Mouse (Mus musculus): ENCODE measurements around the gene Ubap1l. TPM values are rescaled to one million over a fixed set of nuclear protein-coding genes. Genes with fewer than 3 reads are reported as not detected.
A peak's percentile ranks its signal among the peaks of the same experiment; 100 is the strongest.

The Ubap1l gene
- polyA plus RNA-seq, 1 experiment, result 0.77 TPM

- H3K36me3 ChIP-seq (ENCODE audit: control insufficient read depth, insufficient read depth, low read length), result peaks cover 5% of the 10 kb centered on the region
- H3K27me3 ChIP-seq (ENCODE audit: control insufficient read depth, insufficient read depth, low read length), result no peaks in the 10 kb centered on the region
- no peaks in the 10 kb centered on the region for H3K4me1 ChIP-seq (ENCODE audit: control insufficient read depth, insufficient read depth, low read length)
- no peak overlapping the region for H3K27ac ChIP-seq (ENCODE audit: control insufficient read depth, insufficient read depth, low read depth, low read length)
- no peak overlapping the region for H3K4me3 ChIP-seq (ENCODE audit: control insufficient read depth, low read depth, low read length)
- no peak for TF ChIP-seq CTCF (IDR thresholded peaks at IDR 0.05; ENCODE audit: control insufficient read depth, insufficient read depth, insufficient replicate concordance, low read depth, low read length)
- TF ChIP-seq POLR2A (IDR thresholded peaks at IDR 0.05; ENCODE audit: control insufficient read depth, low read depth, low read length), result no peak
Observed at GRCm38 (mm10) chr9:65356561-65356960, 4.3 kb upstream of the Ubap1l start.

DNA sequence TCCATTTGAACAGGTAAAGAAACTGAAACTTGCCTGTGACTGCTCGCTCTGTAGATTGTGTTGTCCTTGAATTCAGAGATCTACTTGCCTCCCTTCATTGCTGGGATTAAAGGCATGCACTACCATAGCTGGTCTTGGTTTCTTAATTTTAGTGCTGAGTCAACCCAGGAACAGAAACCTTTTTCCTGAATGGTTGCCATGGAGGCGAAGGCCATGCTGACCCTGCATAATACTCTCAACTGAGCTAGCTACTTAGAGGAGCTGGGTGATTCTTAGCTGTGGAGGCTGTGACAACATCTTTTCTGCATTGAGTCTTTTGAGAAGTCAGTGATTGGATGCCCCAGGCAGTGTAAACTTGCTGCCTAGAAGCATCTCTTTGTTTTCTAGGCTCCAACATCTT, 3.9 kb upstream of the Ubap1l start:
- no peak overlapping the region for H3K4me3 ChIP-seq (ENCODE audit: control insufficient read depth, low read depth, low read length)
- H3K27ac ChIP-seq (ENCODE audit: control insufficient read depth, insufficient read depth, low read depth, low read length), result no peak overlapping the region
- TF ChIP-seq POLR2A (IDR thresholded peaks at IDR 0.05; ENCODE audit: control insufficient read depth, low read depth, low read length) (no peak), CTCF (IDR thresholded peaks at IDR 0.05; ENCODE audit: control insufficient read depth, insufficient read depth, insufficient replicate concordance, low read depth, low read length) (no peak)
- no peaks in the 10 kb centered on the region for H3K27me3 ChIP-seq (ENCODE audit: control insufficient read depth, insufficient read depth, low read length)
- H3K36me3 ChIP-seq (ENCODE audit: control insufficient read depth, insufficient read depth, low read length), result peaks cover 5% of the 10 kb centered on the region
- H3K4me1 ChIP-seq (ENCODE audit: control insufficient read depth, insufficient read depth, low read length), result no peaks in the 10 kb centered on the region

DNA sequence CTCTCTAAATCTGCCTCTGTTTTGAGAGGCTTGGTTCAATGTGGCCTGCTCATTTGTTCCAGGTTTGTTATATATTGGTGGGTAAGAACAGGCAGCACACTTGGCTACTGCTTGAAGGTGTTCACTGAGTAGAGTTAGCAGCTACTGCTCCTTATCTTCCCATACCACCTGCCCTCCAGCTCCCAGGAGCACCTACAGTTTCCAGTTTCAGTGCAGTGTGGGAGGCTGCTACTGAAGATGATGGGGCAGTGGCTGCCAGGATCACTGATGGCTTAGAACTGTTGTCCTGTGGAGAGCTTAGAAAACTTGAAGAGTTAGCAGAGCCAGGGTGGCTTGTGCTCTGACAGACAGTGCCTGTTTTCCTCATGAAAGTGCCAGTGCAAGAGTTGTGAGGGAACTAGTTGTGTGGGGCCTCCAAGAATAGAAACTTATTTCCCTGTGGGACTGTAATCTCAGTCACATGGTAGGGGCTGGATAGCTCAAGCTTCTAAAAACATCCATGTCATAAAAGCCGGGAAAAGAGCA, 1.8 kb upstream of the Ubap1l start:
- Histone ChIP-seq H3K4me1 (ENCODE audit: control insufficient read depth, insufficient read depth, low read length) (no peaks in the 10 kb centered on the region), H3K4me3 (ENCODE audit: control insufficient read depth, low read depth, low read length) (no peak overlapping the region), H3K27ac (ENCODE audit: control insufficient read depth, insufficient read depth, low read depth, low read length) (no peak overlapping the region), H3K36me3 (ENCODE audit: control insufficient read depth, insufficient read depth, low read length) (peaks cover 5% of the 10 kb centered on the region), H3K27me3 (ENCODE audit: control insufficient read depth, insufficient read depth, low read length) (no peaks in the 10 kb centered on the region)
- TF ChIP-seq POLR2A (IDR thresholded peaks at IDR 0.05; ENCODE audit: control insufficient read depth, low read depth, low read length) (no peak), CTCF (IDR thresholded peaks at IDR 0.05; ENCODE audit: control insufficient read depth, insufficient read depth, insufficient replicate concordance, low read depth, low read length) (no peak)

DNA sequence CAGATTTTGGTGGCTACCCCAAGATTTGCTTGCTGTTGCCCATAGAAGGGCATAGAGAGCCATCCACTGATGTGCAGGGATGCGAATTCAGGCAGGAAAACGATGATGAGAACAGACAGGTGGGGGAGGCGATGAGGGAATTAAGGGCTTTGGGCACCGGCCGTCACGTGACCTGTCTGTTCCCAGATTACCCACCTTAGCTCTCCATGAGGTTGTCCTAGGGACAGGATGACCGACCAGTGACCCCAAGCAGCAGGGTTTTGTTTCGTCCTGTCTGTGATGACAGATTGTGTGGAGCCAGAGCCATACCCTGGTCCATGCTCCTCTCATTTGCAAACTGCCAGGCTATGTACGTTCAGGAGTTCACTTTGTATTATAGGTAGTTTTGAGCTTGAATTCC, 2.8 kb downstream of the Ubap1l start:
- no peak overlapping the region for H3K27ac ChIP-seq (ENCODE audit: control insufficient read depth, insufficient read depth, low read depth, low read length)
- no peak for TF ChIP-seq CTCF (IDR thresholded peaks at IDR 0.05; ENCODE audit: control insufficient read depth, insufficient read depth, insufficient replicate concordance, low read depth, low read length)
- no peak for TF ChIP-seq POLR2A (IDR thresholded peaks at IDR 0.05; ENCODE audit: control insufficient read depth, low read depth, low read length)
- peaks cover 1% of the 10 kb centered on the region for H3K36me3 ChIP-seq (ENCODE audit: control insufficient read depth, insufficient read depth, low read length)
- no peaks in the 10 kb centered on the region for H3K27me3 ChIP-seq (ENCODE audit: control insufficient read depth, insufficient read depth, low read length)
- no peaks in the 10 kb centered on the region for H3K4me1 ChIP-seq (ENCODE audit: control insufficient read depth, insufficient read depth, low read length)
- H3K4me3 ChIP-seq (ENCODE audit: control insufficient read depth, low read depth, low read length), result no peak overlapping the region

GRCm38 (mm10) chr9:65365721-65366120, 4.9 kb downstream of the Ubap1l start:
- Histone ChIP-seq H3K4me1 (ENCODE audit: control insufficient read depth, insufficient read depth, low read length) (no peaks in the 10 kb centered on the region), H3K27ac (ENCODE audit: control insufficient read depth, insufficient read depth, low read depth, low read length) (no peak overlapping the region), H3K4me3 (ENCODE audit: control insufficient read depth, low read depth, low read length) (no peak overlapping the region), H3K27me3 (ENCODE audit: control insufficient read depth, insufficient read depth, low read length) (no peaks in the 10 kb centered on the region), H3K36me3 (ENCODE audit: control insufficient read depth, insufficient read depth, low read length) (no peaks in the 10 kb centered on the region)
- no peak for TF ChIP-seq CTCF (IDR thresholded peaks at IDR 0.05; ENCODE audit: control insufficient read depth, insufficient read depth, insufficient replicate concordance, low read depth, low read length)
- TF ChIP-seq POLR2A (IDR thresholded peaks at IDR 0.05; ENCODE audit: control insufficient read depth, low read depth, low read length), result no peak

DNA sequence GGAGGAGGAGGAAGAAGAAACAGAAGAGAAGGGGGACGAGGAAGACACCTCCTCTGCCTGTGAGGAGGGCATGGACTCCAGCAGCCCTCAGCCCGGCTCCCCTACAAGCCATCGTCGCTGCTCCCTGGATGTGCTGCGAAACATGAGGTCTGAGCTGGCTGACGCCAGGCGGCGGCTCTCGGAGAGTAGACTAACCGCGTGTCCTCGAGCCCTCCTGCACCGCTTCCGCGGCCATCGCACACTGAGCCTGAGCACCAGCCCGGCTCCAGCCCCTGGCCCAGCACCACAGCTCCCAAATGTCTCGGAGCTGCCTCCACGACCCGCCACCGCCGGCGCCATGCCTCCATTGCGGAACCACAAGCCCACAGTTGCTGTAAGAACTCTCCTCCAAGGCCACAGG, 10.9 kb downstream of the Ubap1l start:
- no peak overlapping the region for H3K27ac ChIP-seq (ENCODE audit: control insufficient read depth, insufficient read depth, low read depth, low read length)
- no peaks in the 10 kb centered on the region for H3K36me3 ChIP-seq (ENCODE audit: control insufficient read depth, insufficient read depth, low read length)
- H3K4me3 ChIP-seq (ENCODE audit: control insufficient read depth, low read depth, low read length), result peak overlapping the region; percentile 51
- H3K27me3 ChIP-seq (ENCODE audit: control insufficient read depth, insufficient read depth, low read length), result no peaks in the 10 kb centered on the region
- H3K4me1 ChIP-seq (ENCODE audit: control insufficient read depth, insufficient read depth, low read length), result peaks cover 7% of the 10 kb centered on the region
- TF ChIP-seq CTCF (IDR thresholded peaks at IDR 0.05; ENCODE audit: control insufficient read depth, insufficient read depth, insufficient replicate concordance, low read depth, low read length) (no peak), POLR2A (IDR thresholded peaks at IDR 0.05; ENCODE audit: control insufficient read depth, low read depth, low read length) (no peak)

DNA sequence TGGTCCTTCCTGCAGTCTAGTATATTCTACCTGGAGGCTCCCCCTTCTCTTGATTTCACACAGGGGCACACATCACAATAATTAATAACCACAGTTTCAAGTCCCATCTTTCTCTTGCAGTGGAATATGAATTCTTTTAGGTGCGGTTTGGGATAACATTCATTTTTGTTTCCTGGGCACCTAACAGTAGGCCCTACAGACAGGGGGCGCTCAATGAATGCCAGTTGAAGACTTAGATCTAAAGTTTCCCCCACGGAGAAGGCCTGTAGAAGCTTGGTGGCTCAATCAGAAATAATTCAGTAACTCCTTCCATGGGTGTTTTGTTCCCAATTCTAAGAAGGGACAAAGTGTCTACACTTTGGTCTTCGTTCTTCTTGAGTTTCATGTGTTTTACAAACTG, 11.6 kb downstream of the Ubap1l start:
- no peak for TF ChIP-seq CTCF (IDR thresholded peaks at IDR 0.05; ENCODE audit: control insufficient read depth, insufficient read depth, insufficient replicate concordance, low read depth, low read length)
- TF ChIP-seq POLR2A (IDR thresholded peaks at IDR 0.05; ENCODE audit: control insufficient read depth, low read depth, low read length), result no peak
- Histone ChIP-seq H3K27me3 (ENCODE audit: control insufficient read depth, insufficient read depth, low read length) (no peaks in the 10 kb centered on the region), H3K36me3 (ENCODE audit: control insufficient read depth, insufficient read depth, low read length) (no peaks in the 10 kb centered on the region), H3K27ac (ENCODE audit: control insufficient read depth, insufficient read depth, low read depth, low read length) (no peak overlapping the region), H3K4me1 (ENCODE audit: control insufficient read depth, insufficient read depth, low read length) (peaks cover 7% of the 10 kb centered on the region), H3K4me3 (ENCODE audit: control insufficient read depth, low read depth, low read length) (no peak overlapping the region)
